In the genomic region with DNA sequence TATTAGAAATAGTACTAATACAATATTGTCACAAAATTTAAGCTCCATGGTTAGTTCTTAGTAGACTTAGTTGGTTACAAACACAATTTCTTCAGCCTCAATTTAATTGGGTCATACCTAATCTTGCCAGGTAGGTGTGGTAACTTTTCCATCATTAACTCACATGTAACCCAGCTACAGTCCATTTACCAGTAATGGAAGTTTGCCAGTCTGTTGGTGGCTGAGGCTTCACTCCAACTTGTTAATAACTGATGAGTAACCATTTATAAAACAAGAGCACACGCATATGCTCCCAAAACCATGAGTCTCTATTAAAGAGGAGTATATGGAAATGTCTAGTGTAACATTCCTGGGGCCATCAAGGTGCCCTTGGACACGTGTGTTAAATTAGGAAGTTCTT, we compare ENCODE assay signal across 24 mouse cellular contexts. TPM values are rescaled to one million over a fixed set of nuclear protein-coding genes. Genes with fewer than 3 reads are reported as not detected.
"Had no signal": no experiment of that assay in that cellular context is flagged by ENCODE, and none has a peak within 500 bp of the region (broad histone marks: within the 10 kb centered on the region; RNA-seq: fewer than 3 reads in every experiment).

No protein-coding gene starts in this region.

- DNase-seq: lung, embryonic 14.5 days; lung, postnatal 10 days; lung, postnatal 4 days; midbrain, embryonic 14.5 days; retina, postnatal 1 day; right cerebral cortex, adult 18-20 months; right cerebral cortex, postnatal 25 days; right cerebral cortex, postnatal 4 days; spleen, adult 18-20 months; thymus, adult 18-20 months; thymus, postnatal 14 days; thymus, postnatal 36 days had no signal

- H3K36me3 ChIP-seq: midbrain, embryonic 10.5 days; midbrain, embryonic 12.5 days; neural tube, embryonic 13.5 days; neural tube, embryonic 15.5 days had no signal

- H3K4me1 ChIP-seq: midbrain, embryonic 10.5 days; midbrain, embryonic 12.5 days; neural tube, embryonic 13.5 days; neural tube, embryonic 15.5 days had no signal

- ATAC-seq: midbrain, embryonic 16.5 days had no signal

- H3K4me2 ChIP-seq: lung, embryonic 14.5 days; midbrain, embryonic 12.5 days; neural tube, embryonic 13.5 days; neural tube, embryonic 15.5 days had no signal

- H3K27me3 ChIP-seq: midbrain, embryonic 12.5 days; neural tube, embryonic 13.5 days; neural tube, embryonic 15.5 days had no signal

- H3K27ac ChIP-seq: midbrain, embryonic 10.5 days; midbrain, embryonic 12.5 days; neural tube, embryonic 13.5 days; neural tube, embryonic 15.5 days had no signal

- H3K9me3 ChIP-seq: midbrain, embryonic 10.5 days; midbrain, embryonic 12.5 days; neural tube, embryonic 13.5 days; neural tube, embryonic 15.5 days had no signal

- H3K4me3 ChIP-seq: midbrain, embryonic 10.5 days; midbrain, embryonic 12.5 days; myocyte; neural tube, embryonic 13.5 days; neural tube, embryonic 15.5 days had no signal

- H3K9ac ChIP-seq: lung, embryonic 14.5 days; midbrain, embryonic 12.5 days; neural tube, embryonic 13.5 days; neural tube, embryonic 15.5 days had no signal

RNA-seq across cellular contexts. Expression of a gene that starts 25.9 kb away (rescaled TPM):
- polyA plus RNA-seq: lung, embryonic 14.5 days; lung, embryonic 16.5 days; midbrain, embryonic 10.5 days; midbrain, embryonic 12.5 days; midbrain, embryonic 14.5 days; midbrain, embryonic 16.5 days; myocyte; neural tube, embryonic 11.5 days; neural tube, embryonic 13.5 days; neural tube, embryonic 15.5 days; small intestine, adult 2 months; stomach, embryonic 14.5 days; stomach, embryonic 16.5 days; thymus, postnatal 0 days had no signal
